Mouse (Mus musculus) liver, embryonic 14.5 days (tissue): Measurements from ENCODE around the gene Icam4.

Experiments used
- CTCF ChIP-seq: IDR thresholded peaks from 2 replicates; pipeline ENCODE4 v1.5.1; 2016; ENCODE audit warnings: antibody characterized with exemption, low read depth, control low read depth
- EP300 ChIP-seq: IDR thresholded peaks from 2 replicates; pipeline ENCODE4 v1.6.1; 2016; ENCODE audit warnings: antibody characterized with exemption, low read depth

GRCm38 (mm10) chr9:21034481-21035085 lies 5.4 kb downstream of the Icam4 start:
- TF ChIP-seq CTCF (no peak), EP300 (no peak)
